Comparison of ENCODE assay signal across 9 mouse cellular contexts in the genomic region with DNA sequence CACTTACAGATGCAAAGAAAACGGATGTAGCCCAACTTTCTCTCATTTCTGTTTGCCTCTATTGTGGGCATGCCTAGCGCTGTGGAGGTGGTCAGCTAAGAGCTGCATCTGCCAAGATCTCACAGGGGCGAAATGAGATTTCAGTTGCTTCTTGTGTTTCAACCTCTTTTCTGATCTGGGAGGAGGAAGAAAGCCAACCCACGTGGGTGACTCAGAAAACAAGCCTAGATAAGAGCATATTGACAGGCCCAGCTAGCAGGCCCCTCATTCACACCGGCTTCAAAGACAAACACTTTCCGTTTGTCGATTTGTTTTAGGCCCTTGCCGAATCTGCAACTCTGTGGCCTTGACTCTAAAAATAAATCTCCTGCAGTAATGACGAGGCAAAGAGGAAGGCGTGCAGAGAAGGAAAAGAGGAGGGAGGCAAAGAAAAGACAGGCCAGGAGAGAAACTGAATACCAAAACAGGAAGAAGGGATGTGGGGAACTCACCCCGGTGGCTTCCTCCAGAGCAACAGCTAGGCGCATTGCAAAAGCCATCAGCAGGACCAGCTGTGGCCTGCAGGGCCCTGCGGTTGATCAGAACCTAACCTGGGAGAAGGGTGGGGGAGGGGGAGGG.
DNase-seq lines count a peak whose midpoint lies in the region; ATAC-seq lines count a peak whose summit lies in the region.
"Had no signal": no experiment of that assay in that cellular context is flagged by ENCODE, and none has a peak within 500 bp of the region (broad histone marks: within the 10 kb centered on the region; RNA-seq: fewer than 3 reads in every experiment).

No protein-coding gene starts in this region.

- 26% methylated on average over 13 of the region's 13 CpGs for WGBS in kidney, embryonic 16.5 days
- whole genome bisulfite sequencing in macrophage (ENCODE audit: missing documents) = 18% methylated on average over 9 of the region's 13 CpGs

- peaks cover 6% of the 10 kb centered on the region; the same call in 1 of the 2 replicates for H3K27me3 ChIP-seq in kidney, embryonic 16.5 days (ENCODE audit: insufficient read depth, low read length)

- H3K4me2 ChIP-seq in kidney, embryonic 16.5 days (replicated peaks; ENCODE audit: low read depth, low read length) = no peak overlapping the region
- H3K4me2 ChIP-seq: embryonic facial prominence, embryonic 12.5 days had no signal

- 0 out of 2 replicates have a peak overlapping the region, but pooled peaks have one; percentile 16 for H3K9ac ChIP-seq in kidney, embryonic 16.5 days (replicated peaks; ENCODE audit: low read length)
- H3K9ac ChIP-seq: embryonic facial prominence, embryonic 12.5 days had no signal

- no peak for ATAC-seq in kidney, embryonic 16.5 days (ENCODE audit: low FRiP score, low TSS enrichment)

- no peak overlapping the region for H3K4me3 ChIP-seq in kidney, embryonic 16.5 days (ENCODE audit: low read length)
- H3K4me3 ChIP-seq in macrophage (ENCODE audit: inconsistent target) = no peak overlapping the region
- H3K4me3 ChIP-seq: embryonic facial prominence, embryonic 12.5 days had no signal

- H3K4me1 ChIP-seq in kidney, embryonic 16.5 days (ENCODE audit: insufficient read depth, low read length) = no peaks in the 10 kb centered on the region
- H3K4me1 ChIP-seq: embryonic facial prominence, embryonic 12.5 days had no signal

- H3K79me2 ChIP-seq in macrophage (ENCODE audit: inconsistent target) = no peaks in the 10 kb centered on the region

- no peaks in the 10 kb centered on the region for H3K9me3 ChIP-seq in kidney, embryonic 16.5 days (ENCODE audit: low read length)
- H3K9me3 ChIP-seq: embryonic facial prominence, embryonic 12.5 days had no signal

- 0 out of 2 replicates have a peak overlapping the region, but pooled peaks have one; percentile 38 for H3K27ac ChIP-seq in kidney, embryonic 16.5 days (ENCODE audit: low read length)
- H3K27ac ChIP-seq in macrophage = peak overlapping the region; percentile 24; the same call in 1 of the 2 replicates
- H3K27ac ChIP-seq: embryonic facial prominence, embryonic 12.5 days had no signal

- no peaks in the 10 kb centered on the region for H3K36me3 ChIP-seq in kidney, embryonic 16.5 days (ENCODE audit: insufficient read depth, low read length)
- no peaks in the 10 kb centered on the region for H3K36me3 ChIP-seq in macrophage (ENCODE audit: inconsistent target)
- H3K36me3 ChIP-seq: embryonic facial prominence, embryonic 12.5 days had no signal

- no peak for DNase-seq in kidney, adult 11 months
- peak; percentile 1 to 28 for DNase-seq in CD8-positive naive resting alpha-beta T cell, adult 2 months (ENCODE audit: low read depth in 2 of 2, low spot score in 2 of 2)
- DNase-seq in brain, adult 2 months (ENCODE audit: low read depth, low spot score) = peak; percentile 47
- DNase-seq in cerebellum, adult 9-10 months = no peak
- no peak for DNase-seq in adrenal gland, postnatal 4 days (ENCODE audit: low spot score in 2 of 2)
- no peak for DNase-seq in retina, embryonic 14.5 days (ENCODE audit: low spot score)

Comparison
In these comparisons a context has a peak if more than half of its experiments do, and no peak if none do; other contexts are left out.
1. DNase-seq: peak in CD8-positive naive resting alpha-beta T cell, adult 2 months (2 of 2) and brain, adult 2 months (single experiment); none in kidney, adult 11 months (single experiment), cerebellum, adult 9-10 months (single experiment), adrenal gland, postnatal 4 days (0 of 2) and retina, embryonic 14.5 days (single experiment).